Mouse (Mus musculus) small intestine, adult 2 months (tissue): Measurements from ENCODE around the gene Tmem51. TPM values are rescaled to one million over a fixed set of nuclear protein-coding genes. Genes with fewer than 3 reads are reported as not detected.

ENCODE experiments used
- H3K27ac ChIP-seq: fragments of 200-500 bp; 2 replicates; pipeline ENCODE4 v1.5.1; 2012; ENCODE audit warnings: low read depth, low read length, control low read depth, inconsistent platforms; ENCODE audit not compliant: insufficient read depth
- H3K27me3 ChIP-seq: fragments of 200-500 bp; 2 replicates; pipeline ENCODE4 v1.6.1; 2012; ENCODE audit warnings: mild to moderate bottlenecking, moderate library complexity, low read length, inconsistent platforms; ENCODE audit not compliant: control insufficient read depth, insufficient read depth
- H3K36me3 ChIP-seq: fragments of 200-500 bp; 2 replicates; pipeline ENCODE4 v1.6.1; 2012; ENCODE audit warnings: mild to moderate bottlenecking, low read length, control low read depth, inconsistent platforms; ENCODE audit not compliant: control insufficient read depth, insufficient read depth
- H3K4me1 ChIP-seq: fragments of 200-500 bp; 2 replicates; pipeline ENCODE4 v1.6.1; 2012; ENCODE audit warnings: low read length, inconsistent platforms, mixed read lengths; ENCODE audit not compliant: control insufficient read depth, insufficient read depth, insufficient read length
- H3K4me3 ChIP-seq: fragments of 200-500 bp; 2 replicates; pipeline ENCODE4 v1.5.1; 2012; ENCODE audit warnings: low read depth, mild to moderate bottlenecking, control low read depth, inconsistent platforms, low read length, moderate library complexity
- CTCF ChIP-seq: fragments of 200-500 bp; IDR thresholded peaks from 2 replicates; pipeline ENCODE4 v1.5.1; 2012; ENCODE audit warnings: low read depth, mild to moderate bottlenecking, control low read depth, inconsistent platforms, low read length, moderate library complexity, mixed read lengths; ENCODE audit not compliant: insufficient replicate concordance, insufficient read length; ENCODE audit errors: extremely low read depth
- POLR2A ChIP-seq: fragments of 200-500 bp; IDR thresholded peaks from 2 replicates; pipeline ENCODE4 v1.6.1; 2012; ENCODE audit warnings: low read depth, mild to moderate bottlenecking, control low read depth, inconsistent platforms, low read length, moderate library complexity
- WGBS: fragments of 180-500 bp; shearing (Covaris S2); methylation state at CpG from one replicate; pipeline ENCODE4 v1.1.7; 2018; 5-methylcytosine and 5-hydroxymethylcytosine counted together
- polyA plus RNA-seq: library from polyadenylated mRNA; depleted of rRNA; stranded (reverse); fragments of >200 nt; gene quantifications from 2 replicates; pipeline ENCODE4 v1.2.3, GENCODE M21; 2012

The Tmem51 gene
- polyA plus RNA-seq, 1 experiment = 30.5 TPM

DNA sequence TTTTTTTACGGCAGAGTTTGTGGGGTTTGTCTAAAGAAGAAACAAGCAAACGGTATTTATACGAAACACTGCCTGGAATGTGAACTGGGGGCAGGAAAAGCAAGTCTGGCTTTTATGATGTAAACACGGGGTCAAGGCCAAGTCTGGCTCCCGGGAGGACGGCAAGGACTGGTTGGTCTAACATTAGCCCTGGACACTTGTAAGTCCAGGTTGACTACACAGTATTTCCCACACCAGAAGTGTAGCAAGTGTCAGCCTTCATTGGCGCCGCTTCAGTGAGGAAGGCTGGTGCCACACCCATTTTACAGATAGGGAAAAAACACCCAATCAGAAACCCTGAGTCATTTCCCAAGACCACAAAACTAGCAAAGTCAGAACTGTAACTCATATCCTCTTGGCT lies 18.8 kb downstream of the Tmem51 start:
- Histone ChIP-seq H3K36me3 (peaks cover 8% of the 10 kb centered on the region), H3K4me3 (no peak overlapping the region), H3K27ac (peak overlapping the region; percentile 62), H3K4me1 (peaks cover 40% of the 10 kb centered on the region), H3K27me3 (no peaks in the 10 kb centered on the region)
- 32% methylated on average over 8 of the region's 8 CpGs for WGBS
- no peak for TF ChIP-seq CTCF
- no peak for TF ChIP-seq POLR2A

DNA sequence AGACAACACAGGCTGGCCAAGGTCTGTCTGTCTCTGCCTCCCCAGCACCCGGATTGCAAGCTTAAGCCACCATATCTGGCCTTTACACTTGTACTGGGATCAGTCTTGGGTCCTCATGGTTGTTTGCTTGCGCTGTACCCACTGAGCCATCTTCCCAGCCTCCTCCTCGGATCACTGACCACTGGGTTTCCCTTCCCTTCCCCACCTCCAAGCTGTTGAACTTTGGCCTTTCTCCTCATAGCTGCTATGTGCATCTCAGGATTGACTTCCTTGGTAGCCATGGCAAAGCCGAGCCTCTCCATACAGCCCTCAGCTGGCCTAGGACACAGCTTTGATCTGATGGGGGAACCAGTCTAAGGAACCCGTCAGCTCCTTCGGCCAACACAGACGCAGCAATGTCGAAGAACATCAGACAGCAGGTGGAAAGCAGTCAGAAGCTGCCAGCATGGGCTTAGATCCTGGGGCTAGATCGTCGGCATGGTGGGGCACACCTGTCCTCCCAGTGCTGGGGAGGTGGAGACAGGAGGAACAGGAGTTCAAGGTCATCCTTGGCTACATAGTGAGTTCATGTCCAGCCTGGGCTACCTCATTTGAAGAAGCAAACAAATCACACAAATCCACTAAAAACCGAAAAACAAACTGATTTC lies 19.4 kb downstream of the Tmem51 start:
- H3K4me3 ChIP-seq = no peak overlapping the region
- H3K36me3 ChIP-seq = peaks cover 8% of the 10 kb centered on the region
- H3K27me3 ChIP-seq = no peaks in the 10 kb centered on the region
- no peak overlapping the region; the same call in 1 of the 2 replicates for H3K27ac ChIP-seq
- peaks cover 40% of the 10 kb centered on the region for H3K4me1 ChIP-seq
- WGBS = 77% methylated on average over 11 of the region's 11 CpGs
- no peak for TF ChIP-seq POLR2A
- no peak for TF ChIP-seq CTCF

DNA sequence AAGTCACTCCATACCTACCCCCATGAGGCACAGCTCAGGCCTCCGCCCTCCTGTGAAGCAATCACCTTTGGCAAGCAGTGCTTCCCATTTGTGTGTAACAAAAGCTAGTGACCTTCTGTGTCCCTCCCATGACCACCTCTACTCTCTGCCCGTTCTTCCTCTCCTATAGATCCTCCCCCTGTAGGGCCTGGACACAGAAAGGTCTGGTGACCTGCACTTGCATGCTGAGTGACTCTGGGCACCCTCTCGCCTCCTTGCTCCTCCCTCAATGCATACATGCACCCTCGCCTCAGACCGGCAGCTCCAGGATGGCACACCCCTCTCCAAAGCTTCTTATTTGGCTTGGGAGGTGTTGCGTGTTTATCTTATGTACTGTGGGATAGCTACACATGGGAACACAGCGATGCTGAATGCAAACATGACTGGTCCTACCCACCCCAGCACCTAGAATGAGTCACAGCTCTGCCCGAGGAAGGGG lies 21.0 kb downstream of the Tmem51 start:
- Histone ChIP-seq H3K36me3 (peaks cover 8% of the 10 kb centered on the region), H3K4me1 (peaks cover 40% of the 10 kb centered on the region), H3K27me3 (no peaks in the 10 kb centered on the region), H3K4me3 (no peak overlapping the region), H3K27ac (peak overlapping the region; percentile 7; the same call in 1 of the 2 replicates)
- 65% methylated on average over 8 of the region's 8 CpGs for WGBS
- TF ChIP-seq CTCF = no peak
- no peak for TF ChIP-seq POLR2A

DNA sequence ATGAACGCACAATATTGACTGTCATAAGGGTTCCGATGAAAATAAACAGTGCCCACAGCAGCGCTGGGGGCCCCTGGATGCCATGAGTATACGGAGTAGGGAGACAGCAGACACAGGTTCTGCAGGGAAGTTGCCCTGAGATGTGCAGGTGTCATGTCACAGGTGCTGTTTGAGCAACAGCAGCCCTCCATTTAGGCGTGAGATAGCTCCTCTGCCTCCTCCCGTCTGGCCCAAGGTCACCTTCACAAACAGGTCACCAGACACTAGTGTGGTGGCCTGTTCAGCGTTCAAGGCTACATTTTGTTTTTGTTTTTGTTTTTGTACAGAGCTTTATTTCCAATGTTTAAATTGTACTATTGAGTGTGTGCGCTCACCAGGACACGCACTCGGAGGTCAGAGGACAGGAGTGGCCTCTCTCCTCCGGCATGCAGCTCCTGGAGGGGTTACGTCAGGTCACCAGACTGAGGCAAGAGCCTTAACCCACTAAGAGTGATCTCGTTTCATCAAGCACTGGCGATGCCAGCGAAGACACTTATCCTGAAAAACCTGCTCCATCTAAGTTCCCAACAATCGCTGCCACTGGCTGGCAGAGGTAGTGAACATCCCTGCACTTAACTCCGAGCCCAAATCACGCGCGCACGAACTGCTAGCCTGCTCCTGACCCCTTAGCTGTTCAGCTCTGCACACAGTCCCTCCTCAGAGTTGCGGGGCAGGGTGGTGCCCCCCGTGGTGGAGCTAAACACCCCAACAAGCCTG lies 22.4 kb downstream of the Tmem51 start:
- Histone ChIP-seq H3K36me3 (no peaks in the 10 kb centered on the region), H3K4me1 (peaks cover 40% of the 10 kb centered on the region), H3K4me3 (no peak overlapping the region), H3K27ac (no peak overlapping the region), H3K27me3 (no peaks in the 10 kb centered on the region)
- TF ChIP-seq CTCF (no peak), POLR2A (no peak)
- WGBS = 85% methylated on average over 23 of the region's 23 CpGs

DNA sequence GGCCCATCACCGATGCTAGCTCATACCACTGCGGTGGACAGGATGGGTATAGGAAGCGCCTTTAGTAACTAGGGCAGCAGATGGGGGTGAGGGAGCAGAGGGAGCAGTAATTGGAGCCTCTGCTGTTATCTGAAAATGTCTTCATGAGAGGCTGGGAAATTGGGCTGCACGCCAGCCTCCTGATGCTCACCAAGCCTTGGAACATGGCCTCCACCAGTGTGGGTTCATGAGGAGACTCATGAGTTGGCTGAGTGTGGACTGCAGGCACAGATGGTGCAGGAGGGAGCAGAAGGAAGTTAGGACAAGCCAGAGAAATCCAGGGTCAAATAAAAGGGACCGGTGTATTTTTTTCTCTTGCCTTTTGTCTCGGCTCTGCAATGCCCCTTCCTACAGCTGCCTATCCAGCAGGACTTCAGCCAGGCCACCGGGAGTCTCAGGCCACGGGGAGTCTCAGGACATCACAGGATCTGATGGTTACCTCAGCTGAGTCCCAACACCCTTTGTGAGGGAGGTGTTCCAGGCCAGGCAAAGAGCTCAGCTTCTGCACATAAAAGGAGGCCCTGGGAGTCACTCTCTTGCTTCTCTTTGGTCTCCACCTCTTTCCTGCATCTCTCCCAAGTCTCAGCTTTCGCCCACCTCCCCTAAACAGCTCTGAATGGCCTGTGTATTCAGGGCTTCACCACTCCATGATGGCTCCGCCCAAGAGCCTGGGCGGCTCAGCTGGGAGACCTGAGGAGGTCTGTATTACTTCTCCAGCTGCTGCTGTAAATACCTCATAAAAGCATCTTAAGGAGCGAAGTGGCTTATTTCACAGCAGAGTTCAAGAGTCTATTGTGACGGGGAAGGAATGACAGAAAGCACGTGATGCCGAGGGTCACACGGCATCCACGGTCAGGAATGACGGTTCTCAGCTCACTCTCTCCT lies 23.4 kb downstream of the Tmem51 start:
- Histone ChIP-seq H3K27ac (no peak overlapping the region), H3K4me1 (peaks cover 33% of the 10 kb centered on the region), H3K36me3 (no peaks in the 10 kb centered on the region), H3K4me3 (no peak overlapping the region), H3K27me3 (no peaks in the 10 kb centered on the region)
- TF ChIP-seq CTCF (no peak), POLR2A (no peak)
- 74% methylated on average over 18 of the region's 18 CpGs for WGBS

DNA sequence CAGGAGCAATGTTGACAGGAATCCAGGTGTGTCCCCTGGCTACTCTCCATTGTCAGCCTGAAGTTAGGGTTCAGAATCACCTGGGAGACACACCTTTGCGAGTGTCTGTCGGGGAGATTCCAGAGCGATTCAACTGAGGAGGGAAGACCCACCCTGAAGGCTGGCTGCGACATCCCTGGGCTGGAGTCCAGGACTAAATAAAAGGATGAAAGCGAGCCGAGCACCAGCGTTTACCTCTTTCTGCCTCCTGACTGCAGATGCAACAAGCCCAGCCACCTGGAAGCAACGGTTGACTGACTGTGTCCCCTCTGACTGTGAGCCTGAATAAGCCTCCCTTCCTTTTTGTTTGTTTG lies 24.3 kb downstream of the Tmem51 start:
- whole genome bisulfite sequencing = 81% methylated on average over 8 of the region's 8 CpGs
- Histone ChIP-seq H3K36me3 (no peaks in the 10 kb centered on the region), H3K4me3 (no peak overlapping the region), H3K27ac (no peak overlapping the region), H3K27me3 (no peaks in the 10 kb centered on the region), H3K4me1 (peaks cover 26% of the 10 kb centered on the region)
- TF ChIP-seq CTCF = 0 out of 2 replicates have a peak, but pooled peaks have one; percentile 8
- TF ChIP-seq POLR2A = no peak
